18 mouse cellular contexts compared by ENCODE assay signal in genomic region chr7:131465117-131465601, GRCm38 (mm10). TPM values are rescaled to one million over a fixed set of nuclear protein-coding genes. Genes with fewer than 3 reads are reported as not detected.
DNase-seq lines count a peak whose midpoint lies in the region; ATAC-seq and TF ChIP-seq lines count a peak whose summit lies in the region.
"Had no signal": no experiment of that assay in that cellular context is flagged by ENCODE, and none has a peak within 500 bp of the region (broad histone marks: within the 10 kb centered on the region; RNA-seq: fewer than 3 reads in every experiment).

No protein-coding gene starts in this region.

- peak; percentile 26 for DNase-seq in embryonic facial prominence, embryonic 11.5 days (ENCODE audit: low spot score)
- no peak for DNase-seq in embryonic facial prominence, embryonic 10.5 days (ENCODE audit: low spot score)
- DNase-seq in neural tube, embryonic 10.5 days (ENCODE audit: extremely low spot score, low spot score) = no peak
- DNase-seq in forebrain, postnatal 0 days = peak; percentile 33
- no peak for DNase-seq in gastrocnemius, postnatal 4 days (ENCODE audit: low spot score in 2 of 2)
- no peak for DNase-seq in left cerebral cortex, adult 18-20 months (ENCODE audit: low spot score in 2 of 2)
- DNase-seq: cerebellum, adult 11 months; kidney, adult 8-10 months; kidney, postnatal 4 days; layer of hippocampus, postnatal 36 days; left cerebral cortex, postnatal 4 days had no signal

- H3K4me2 ChIP-seq in embryonic facial prominence, embryonic 11.5 days (ENCODE audit: low read depth, low read length) = no peak overlapping the region
- no peak overlapping the region; the same call in 1 of the 2 replicates for H3K4me2 ChIP-seq in neural tube, embryonic 12.5 days (replicated peaks)
- H3K4me2 ChIP-seq in forebrain, postnatal 0 days (ENCODE audit: low read depth) = no peak overlapping the region
- no peak overlapping the region for H3K4me2 ChIP-seq in kidney, embryonic 16.5 days (replicated peaks; ENCODE audit: low read depth, low read length)
- H3K4me2 ChIP-seq: heart, embryonic 15.5 days; liver, embryonic 12.5 days; neural tube, embryonic 13.5 days had no signal

- H3K4me1 ChIP-seq in embryonic facial prominence, embryonic 11.5 days (ENCODE audit: control insufficient read depth, insufficient read depth, low read length) = no peaks in the 10 kb centered on the region
- H3K4me1 ChIP-seq in embryonic facial prominence, embryonic 10.5 days = peaks cover 15% of the 10 kb centered on the region
- H3K4me1 ChIP-seq in neural tube, embryonic 12.5 days = peaks cover 11% of the 10 kb centered on the region
- no peaks in the 10 kb centered on the region for H3K4me1 ChIP-seq in forebrain, postnatal 0 days (ENCODE audit: insufficient read depth)
- H3K4me1 ChIP-seq in kidney, embryonic 16.5 days (ENCODE audit: insufficient read depth, low read length) = no peaks in the 10 kb centered on the region
- H3K4me1 ChIP-seq: heart, embryonic 15.5 days; liver, embryonic 12.5 days had no signal

- no peak overlapping the region for H3K27ac ChIP-seq in embryonic facial prominence, embryonic 11.5 days (replicated peaks; ENCODE audit: low read depth, low read length)
- H3K27ac ChIP-seq in embryonic facial prominence, embryonic 10.5 days (replicated peaks) = no peak overlapping the region
- no peak overlapping the region for H3K27ac ChIP-seq in neural tube, embryonic 12.5 days
- H3K27ac ChIP-seq in forebrain, postnatal 0 days (ENCODE audit: low read depth, low read length) = no peak overlapping the region
- no peak overlapping the region for H3K27ac ChIP-seq in kidney, embryonic 16.5 days (ENCODE audit: low read length)
- H3K27ac ChIP-seq: heart, embryonic 15.5 days; liver, embryonic 12.5 days; neural tube, embryonic 13.5 days had no signal

- 44% methylated on average over 3 of the region's 3 CpGs for WGBS in embryonic facial prominence, embryonic 11.5 days
- WGBS in embryonic facial prominence, embryonic 10.5 days = 43% methylated on average over 3 of the region's 3 CpGs
- WGBS in neural tube, embryonic 12.5 days = 14% methylated on average over 3 of the region's 3 CpGs
- 9% methylated on average over 3 of the region's 3 CpGs for WGBS in forebrain, postnatal 0 days
- WGBS in kidney, embryonic 16.5 days = 69% methylated on average over 3 of the region's 3 CpGs

- no peak overlapping the region for H3K4me3 ChIP-seq in embryonic facial prominence, embryonic 11.5 days (ENCODE audit: low read depth, low read length)
- H3K4me3 ChIP-seq in embryonic facial prominence, embryonic 10.5 days = no peak overlapping the region
- no peak overlapping the region for H3K4me3 ChIP-seq in neural tube, embryonic 12.5 days
- H3K4me3 ChIP-seq in forebrain, postnatal 0 days (ENCODE audit: low read depth, low read length) = no peak overlapping the region
- no peak overlapping the region for H3K4me3 ChIP-seq in kidney, embryonic 16.5 days (ENCODE audit: low read length)
- H3K4me3 ChIP-seq: erythroblast, embryonic 14.5 days; heart, embryonic 15.5 days; liver, embryonic 12.5 days; neural tube, embryonic 13.5 days had no signal

- TF ChIP-seq CTCF in forebrain, postnatal 0 days (IDR thresholded peaks at IDR 0.05; ENCODE audit: low read depth) = no peak

- H3K9ac ChIP-seq in embryonic facial prominence, embryonic 11.5 days (replicated peaks; ENCODE audit: low read length) = no peak overlapping the region
- no peak overlapping the region for H3K9ac ChIP-seq in neural tube, embryonic 12.5 days
- H3K9ac ChIP-seq in forebrain, postnatal 0 days = no peak overlapping the region
- H3K9ac ChIP-seq in kidney, embryonic 16.5 days (replicated peaks; ENCODE audit: low read length) = no peak overlapping the region
- H3K9ac ChIP-seq: heart, embryonic 15.5 days; liver, embryonic 12.5 days; neural tube, embryonic 13.5 days had no signal

- ATAC-seq in embryonic facial prominence, embryonic 11.5 days (replicated peaks; ENCODE audit: insufficient number of reproducible peaks, low FRiP score, low TSS enrichment, low read depth) = no peak
- peak; percentile 80 for ATAC-seq in neural tube, embryonic 12.5 days (ENCODE audit: low FRiP score, low read depth)
- ATAC-seq in forebrain, postnatal 0 days = peak; percentile 83; the same call in 1 of the 2 replicates
- ATAC-seq in kidney, embryonic 16.5 days (ENCODE audit: low FRiP score, low TSS enrichment) = no peak
- ATAC-seq: activated CD4-positive, CD25-positive, alpha-beta regulatory T cell, adult 4 months; liver, embryonic 12.5 days had no signal

- no peaks in the 10 kb centered on the region for H3K9me3 ChIP-seq in embryonic facial prominence, embryonic 11.5 days (replicated peaks; ENCODE audit: control insufficient read depth, low read length)
- H3K9me3 ChIP-seq in embryonic facial prominence, embryonic 10.5 days = peaks cover 9% of the 10 kb centered on the region; the same call in 1 of the 2 replicates
- H3K9me3 ChIP-seq in neural tube, embryonic 12.5 days = peaks cover 3% of the 10 kb centered on the region; the same call in 1 of the 2 replicates
- H3K9me3 ChIP-seq in forebrain, postnatal 0 days (ENCODE audit: low read length) = peaks cover 4% of the 10 kb centered on the region; the same call in 1 of the 2 replicates
- H3K9me3 ChIP-seq in kidney, embryonic 16.5 days (ENCODE audit: low read length) = no peaks in the 10 kb centered on the region
- H3K9me3 ChIP-seq: heart, embryonic 15.5 days; liver, embryonic 12.5 days had no signal

- H3K36me3 ChIP-seq in embryonic facial prominence, embryonic 11.5 days (replicated peaks; ENCODE audit: control insufficient read depth, insufficient read depth, low read depth, low read length) = no peaks in the 10 kb centered on the region
- no peaks in the 10 kb centered on the region for H3K36me3 ChIP-seq in embryonic facial prominence, embryonic 10.5 days (replicated peaks)
- H3K36me3 ChIP-seq in neural tube, embryonic 12.5 days = no peaks in the 10 kb centered on the region
- H3K36me3 ChIP-seq in forebrain, postnatal 0 days (ENCODE audit: insufficient read depth) = no peaks in the 10 kb centered on the region
- no peaks in the 10 kb centered on the region for H3K36me3 ChIP-seq in kidney, embryonic 16.5 days (ENCODE audit: insufficient read depth, low read length)
- H3K36me3 ChIP-seq: heart, embryonic 15.5 days; liver, embryonic 12.5 days; neural tube, embryonic 13.5 days had no signal

- H3K27me3 ChIP-seq in embryonic facial prominence, embryonic 11.5 days (ENCODE audit: control insufficient read depth, insufficient read depth, low read length) = no peaks in the 10 kb centered on the region
- peaks cover 38% of the 10 kb centered on the region for H3K27me3 ChIP-seq in embryonic facial prominence, embryonic 10.5 days (replicated peaks; ENCODE audit: low read depth, poor library complexity, severe bottlenecking)
- no peaks in the 10 kb centered on the region; the same call in 1 of the 2 replicates for H3K27me3 ChIP-seq in neural tube, embryonic 12.5 days (replicated peaks)
- H3K27me3 ChIP-seq in forebrain, postnatal 0 days (ENCODE audit: insufficient read depth, low read length) = peaks cover 22% of the 10 kb centered on the region
- H3K27me3 ChIP-seq in kidney, embryonic 16.5 days (ENCODE audit: insufficient read depth, low read length) = no peaks in the 10 kb centered on the region
- H3K27me3 ChIP-seq: heart, embryonic 15.5 days; liver, embryonic 12.5 days had no signal

RNA-seq across cellular contexts. Expression of gene Acadsb, which starts 54.8 kb away (rescaled TPM):
- 104 and 113 TPM in 2 replicates for polyA plus RNA-seq in embryonic facial prominence, embryonic 11.5 days (2014; fragmentation: Nextera tagmentation; extraction: Ambion mirVana)
- polyA plus RNA-seq in embryonic facial prominence, embryonic 10.5 days (2016; fragmentation: Nextera tagmentation; extraction: Ambion mirVana) = 59.5 and 67.4 TPM in 2 replicates
- polyA plus RNA-seq in neural tube, embryonic 12.5 days (2016; fragmentation: Nextera tagmentation; extraction: Ambion mirVana) = 73.8 and 80.6 TPM in 2 replicates
- total RNA-seq in forebrain, postnatal 0 days (2014; rRNA removed) = 56.7 and 80.3 TPM in 2 replicates
- 51.6 and 73.3 TPM in 2 replicates for polyA plus RNA-seq in forebrain, postnatal 0 days (2015; fragmentation: Nextera tagmentation; extraction: Ambion mirVana)
- 10 to 100 TPM; 76.4 to 77.9 TPM for total RNA-seq in gastrocnemius, postnatal 4 days (2021)
- 10 to 100 TPM; 93.3 to 99.4 TPM for total RNA-seq in left cerebral cortex, adult 18-20 months (2021)
- 110 and 115 TPM in 2 replicates for polyA plus RNA-seq in kidney, embryonic 16.5 days (2015; fragmentation: Nextera tagmentation; extraction: Ambion mirVana)

RNA-seq across cellular contexts. Expression of gene Ikzf5, which starts 54.8 kb away (rescaled TPM):
- polyA plus RNA-seq in embryonic facial prominence, embryonic 11.5 days (2014; fragmentation: Nextera tagmentation; extraction: Ambion mirVana) = 25.2 and 32.2 TPM in 2 replicates
- 17.3 and 18.1 TPM in 2 replicates for polyA plus RNA-seq in embryonic facial prominence, embryonic 10.5 days (2016; fragmentation: Nextera tagmentation; extraction: Ambion mirVana)
- polyA plus RNA-seq in neural tube, embryonic 12.5 days (2016; fragmentation: Nextera tagmentation; extraction: Ambion mirVana) = 19.0 and 22.4 TPM in 2 replicates
- total RNA-seq in forebrain, postnatal 0 days (2014; rRNA removed) = 18.8 and 20.8 TPM in 2 replicates
- polyA plus RNA-seq in forebrain, postnatal 0 days (2015; fragmentation: Nextera tagmentation; extraction: Ambion mirVana) = 10.0 and 10.5 TPM in 2 replicates
- 10 to 100 TPM; 27.0 to 32.2 TPM for total RNA-seq in gastrocnemius, postnatal 4 days (2021)
- 10 to 100 TPM; 43.5 to 49.9 TPM for total RNA-seq in left cerebral cortex, adult 18-20 months (2021)
- polyA plus RNA-seq in kidney, embryonic 16.5 days (2015; fragmentation: Nextera tagmentation; extraction: Ambion mirVana) = 13.9 and 15.8 TPM in 2 replicates

Comparison
In these comparisons a context has a peak if more than half of its experiments do, and no peak if none do; other contexts are left out.
1. DNase-seq: peak in embryonic facial prominence, embryonic 11.5 days (single experiment) and forebrain, postnatal 0 days (single experiment); none in embryonic facial prominence, embryonic 10.5 days (single experiment), neural tube, embryonic 10.5 days (single experiment), gastrocnemius, postnatal 4 days (0 of 2) and left cerebral cortex, adult 18-20 months (0 of 2).
2. ATAC-seq: peak in neural tube, embryonic 12.5 days (single experiment) and forebrain, postnatal 0 days (single experiment); none in embryonic facial prominence, embryonic 11.5 days (single experiment) and kidney, embryonic 16.5 days (single experiment).